Mouse (Mus musculus) ES-E14 (cell line): Measurements from ENCODE around the gene Mymk. TPM values are rescaled to one million over a fixed set of nuclear protein-coding genes. Genes with fewer than 3 reads are reported as not detected.

ENCODE experiments used
- DNase-seq: peaks from one replicate; pipeline ENCODE4 v3.0.0-alpha.2; 2013; ENCODE audit warnings: low read depth, low spot score
- H3K27ac ChIP-seq: 2 replicates; pipeline ENCODE4 v1.5.1; 2012; ENCODE audit warnings: low read depth, mild to moderate bottlenecking, low read length, moderate library complexity, mixed read lengths; ENCODE audit not compliant: poor library complexity, insufficient read depth, severe bottlenecking
- H3K36me3 ChIP-seq: 2 replicates; pipeline ENCODE4 v1.6.1; 2012; ENCODE audit warnings: mild to moderate bottlenecking, low read length, moderate library complexity, mixed read lengths; ENCODE audit not compliant: control insufficient read depth, poor library complexity, insufficient read depth, severe bottlenecking
- H3K4me1 ChIP-seq, 2 experiments: fragments of 150-350 bp in 1 of 2; sonication (generic) in 1 of 2; 2 replicates each; pipeline ENCODE4 v1.6.1; 2012; ENCODE audit warnings: low read length in 2 of 2, mild to moderate bottlenecking in 1 of 2, mixed read lengths in 1 of 2; ENCODE audit not compliant: control insufficient read depth in 2 of 2, insufficient read depth in 2 of 2, poor library complexity in 1 of 2
- H3K4me3 ChIP-seq, 2 experiments: fragments of 150-350 bp in 1 of 2; sonication (generic) in 1 of 2; 2 replicates each; pipeline ENCODE4 v1.5.1; 2012; ENCODE audit warnings: low read length in 2 of 2, low read depth in 1 of 2, mild to moderate bottlenecking in 1 of 2, mixed read lengths in 1 of 2; ENCODE audit not compliant: insufficient read depth in 1 of 2, poor library complexity in 1 of 2, severe bottlenecking in 1 of 2
- H3K9ac ChIP-seq: 2 replicates; pipeline ENCODE4 v1.6.1; 2012; ENCODE audit warnings: low read depth, mild to moderate bottlenecking, low read length, mixed read lengths; ENCODE audit not compliant: poor library complexity, insufficient read depth, severe bottlenecking
- H3K9me3 ChIP-seq: fragments of 150-350 bp; sonication (generic); 2 replicates; pipeline ENCODE4 v1.6.1; 2012; ENCODE audit warnings: low read depth, mild to moderate bottlenecking, low read length; ENCODE audit not compliant: control insufficient read depth, insufficient read depth
- CHD2 ChIP-seq: IDR thresholded peaks from 2 replicates; pipeline ENCODE4 v1.6.1; 2014; ENCODE audit warnings: mild to moderate bottlenecking, low read depth, low read length, inconsistent platforms
- HCFC1 ChIP-seq: IDR thresholded peaks from 2 replicates; pipeline ENCODE4 v1.6.1; 2012; ENCODE audit warnings: low read length, inconsistent platforms, borderline replicate concordance; ENCODE audit not compliant: insufficient read depth
- MAFK ChIP-seq: IDR thresholded peaks from 2 replicates; pipeline ENCODE4 v1.6.1; 2014; ENCODE audit warnings: mild to moderate bottlenecking, low read depth, low read length, inconsistent platforms; ENCODE audit not compliant: insufficient read depth
- ZC3H11A ChIP-seq: IDR thresholded peaks from 2 replicates; pipeline ENCODE4 v1.6.1; 2012; ENCODE audit warnings: low read depth, mild to moderate bottlenecking, inconsistent platforms, low read length, borderline replicate concordance
- ZNF384 ChIP-seq: IDR thresholded peaks from 2 replicates; pipeline ENCODE4 v1.6.1; 2012; ENCODE audit warnings: low read depth, low read length, inconsistent platforms
- in situ Hi-C, 2 experiments: fragments of 600-800 bp; cut with MboI; formaldehyde crosslinking; loops; one replicate each; pipeline ENCODE4 v1.15.1; 2025; ENCODE audit warnings: low sequenced_read_pairs in 2 of 2, inconsistent platforms in 1 of 2; ENCODE audit not compliant: unreplicated experiment in 2 of 2
- total RNA-seq: library from RNA; depleted of rRNA; stranded (reverse); fragments of 300-350 nt; gene quantifications from 2 replicates; pipeline ENCODE4 v1.2.3, GENCODE M21; 2012

The Mymk gene
- total RNA-seq, 1 experiment, result not detected

DNA sequence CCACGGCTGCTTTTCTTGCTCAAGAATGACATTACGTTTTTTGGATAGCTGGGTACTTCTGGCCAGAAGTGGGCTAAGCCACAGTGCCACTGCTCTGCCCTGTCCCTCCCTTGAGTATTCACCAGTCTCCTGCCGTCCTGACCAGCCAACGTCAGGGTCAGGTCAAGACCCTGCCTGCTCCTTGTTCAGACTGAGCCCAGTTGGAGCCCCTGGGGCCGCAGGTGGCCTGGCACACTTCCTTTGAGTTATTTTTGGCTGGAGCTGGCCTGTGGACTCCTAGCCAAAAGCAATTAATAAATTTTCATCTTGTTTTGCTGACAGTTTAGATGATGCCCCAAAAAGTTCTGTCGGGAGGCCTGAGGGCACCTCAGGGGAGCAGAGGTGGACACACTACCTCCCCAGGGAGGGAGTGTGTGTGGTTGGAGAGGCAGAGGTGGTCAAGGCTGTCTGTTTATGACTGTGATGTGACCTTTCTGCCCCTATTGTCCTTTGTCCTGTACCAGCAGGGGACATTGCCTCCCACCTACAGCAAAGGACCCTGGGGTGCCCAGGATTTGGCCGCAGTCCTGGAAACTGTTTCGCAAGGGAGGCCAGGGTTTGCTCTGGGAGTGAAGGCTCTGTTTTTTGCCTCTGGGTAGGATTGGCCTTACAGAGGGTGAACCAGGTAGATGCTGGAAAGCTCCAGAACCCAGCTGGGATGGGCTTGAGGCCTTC is 29.7 kb downstream of the Mymk start:
- Histone ChIP-seq H3K4me3 (no peak overlapping the region), H3K36me3 (no peaks in the 10 kb centered on the region), H3K27ac (no peak overlapping the region), H3K9ac (no peak overlapping the region), H3K9me3 (no peaks in the 10 kb centered on the region), H3K4me1 (0 out of 4 replicates have a peak, but pooled peaks cover 0 to under 1% of the 10 kb centered on the region in 2 experiments)
- TF ChIP-seq MAFK, result no peak
- TF ChIP-seq HCFC1, result no peak
- no peak for TF ChIP-seq ZC3H11A
- no peak for TF ChIP-seq CHD2
- TF ChIP-seq ZNF384, result no peak
- in situ Hi-C loops, result loop anchor here (10.0 kb wide), 1 partner anchor 193 kb away; no protein-coding TSS in a partner anchor
- no peak for DNase-seq

DNA sequence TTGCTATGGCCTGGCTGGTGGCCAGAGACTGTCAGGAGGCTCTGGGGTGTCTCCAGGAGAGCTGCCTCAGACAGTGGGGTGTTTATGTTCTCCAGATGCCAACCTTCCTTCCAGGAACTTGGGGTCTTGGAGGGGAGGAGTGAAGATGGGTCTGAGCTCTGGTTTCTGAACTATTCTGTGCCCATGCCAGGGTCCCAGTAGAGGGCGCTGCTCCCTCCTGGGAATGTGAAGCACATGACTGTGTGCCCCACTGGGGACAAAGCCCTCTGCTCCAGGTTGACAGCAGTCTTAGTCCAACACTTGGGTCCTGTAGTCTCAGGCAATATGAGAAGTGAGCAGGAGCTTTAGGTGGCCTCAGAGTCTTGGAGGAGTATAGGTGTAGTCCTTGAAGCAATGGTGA is 32.7 kb downstream of the Mymk start:
- H3K27ac ChIP-seq, result no peak overlapping the region
- peak; percentile 54 for DNase-seq

GRCm38 (mm10) chr2:27038596-27038995 is 33.4 kb downstream of the Mymk start:
- DNase-seq, result peak; percentile 65
- H3K4me1 ChIP-seq, result peaks cover 0 to 2% of the 10 kb centered on the region in 2 experiments; a peak in 1 of 4 replicates
- H3K27ac ChIP-seq, result no peak overlapping the region
- no peaks in the 10 kb centered on the region for H3K36me3 ChIP-seq
- no peaks in the 10 kb centered on the region for H3K9me3 ChIP-seq
- TF ChIP-seq ZNF384 (peak; percentile 96), CHD2 (no peak), HCFC1 (no peak), ZC3H11A (peak; percentile 81; the same call in 1 of the 2 replicates), MAFK (no peak)
- no peak overlapping the region for H3K9ac ChIP-seq
- H3K4me3 ChIP-seq, result no peak overlapping the region
- in situ Hi-C loops, result no loop called here

More for the DNA sequence above, 32.7 kb downstream of the Mymk start:
- in situ Hi-C loops, result no loop called here
- TF ChIP-seq HCFC1 (no peak), ZNF384 (no peak), ZC3H11A (no peak), CHD2 (no peak), MAFK (no peak)
- Histone ChIP-seq H3K9ac (no peak overlapping the region), H3K4me3 (no peak overlapping the region), H3K36me3 (no peaks in the 10 kb centered on the region), H3K9me3 (no peaks in the 10 kb centered on the region), H3K4me1 (peaks cover 0 to 2% of the 10 kb centered on the region in 2 experiments; a peak in 1 of 4 replicates)

- in situ Hi-C loops, result no loop called here
- H3K9me3 ChIP-seq, result no peaks in the 10 kb centered on the region
- H3K4me3 ChIP-seq, result no peak overlapping the region
- H3K9ac ChIP-seq, result no peak overlapping the region
- DNase-seq, result no peak
- TF ChIP-seq ZC3H11A, result no peak
- TF ChIP-seq ZNF384, result no peak
- TF ChIP-seq CHD2, result no peak
- TF ChIP-seq HCFC1, result no peak
- no peak for TF ChIP-seq MAFK
- no peaks in the 10 kb centered on the region for H3K36me3 ChIP-seq
- no peak overlapping the region for H3K27ac ChIP-seq
- peaks cover under 1 to 2% of the 10 kb centered on the region in 2 experiments; a peak in 1 of 4 replicates for H3K4me1 ChIP-seq
Observed at GRCm38 (mm10) chr2:27037008-27037407, 35.0 kb downstream of the Mymk start.

GRCm38 (mm10) chr2:27036003-27036402 is 36.0 kb downstream of the Mymk start:
- H3K9ac ChIP-seq, result no peak overlapping the region
- in situ Hi-C loops, result no loop called here
- H3K36me3 ChIP-seq, result no peaks in the 10 kb centered on the region
- no peak overlapping the region for H3K27ac ChIP-seq
- H3K9me3 ChIP-seq, result no peaks in the 10 kb centered on the region
- TF ChIP-seq CHD2, result no peak
- TF ChIP-seq ZC3H11A, result no peak
- no peak for TF ChIP-seq MAFK
- no peak for TF ChIP-seq HCFC1
- no peak for TF ChIP-seq ZNF384
- H3K4me3 ChIP-seq, result no peak overlapping the region
- DNase-seq, result no peak
- H3K4me1 ChIP-seq, result peaks cover 1 to 2% of the 10 kb centered on the region in 2 experiments; a peak in 1 of 4 replicates
